In the genomic region with DNA sequence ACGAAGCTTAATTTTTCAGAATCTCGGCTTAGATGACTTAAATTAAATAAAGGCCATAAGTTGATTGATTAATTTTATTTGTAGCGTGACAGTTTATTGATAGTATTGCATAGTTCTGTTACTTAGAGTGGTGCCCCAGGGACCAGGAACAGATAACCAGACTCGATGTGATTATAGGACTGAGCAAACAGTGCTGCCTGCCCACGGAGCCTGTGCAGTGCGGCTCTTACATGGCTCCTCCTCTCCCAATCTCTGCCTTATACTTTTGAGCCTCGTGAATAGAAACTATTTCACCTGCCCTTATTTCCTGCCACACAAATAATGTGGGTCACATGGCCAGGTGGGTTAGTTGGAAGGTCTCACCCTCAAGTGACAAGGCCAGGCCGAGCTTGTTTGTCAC, we compare ENCODE assay signal across 21 mouse cellular contexts.
A peak's percentile ranks its signal among the peaks of the same experiment; 100 is the strongest.
DNase-seq lines count a peak whose midpoint lies in the region; ATAC-seq and TF ChIP-seq lines count a peak whose summit lies in the region.
"Had no signal": no experiment of that assay in that cellular context is flagged by ENCODE, and none has a peak within 500 bp of the region (broad histone marks: within the 10 kb centered on the region; RNA-seq: fewer than 3 reads in every experiment).

No protein-coding gene starts in this region.

- H3K4me2 ChIP-seq in intestine, embryonic 15.5 days (replicated peaks), result no peak overlapping the region
- no peak overlapping the region for H3K4me2 ChIP-seq in intestine, embryonic 16.5 days (ENCODE audit: low read depth, low read length)
- no peak overlapping the region for H3K4me2 ChIP-seq in stomach, embryonic 14.5 days (replicated peaks; ENCODE audit: low read depth, low read length)
- no peak overlapping the region for H3K4me2 ChIP-seq in stomach, embryonic 15.5 days
- H3K4me2 ChIP-seq in stomach, postnatal 0 days (replicated peaks; ENCODE audit: low read depth), result no peak overlapping the region

- intact Hi-C loops in gastrocnemius, postnatal 36 days (cut with DNase I), result no loop called here

- TF ChIP-seq CTCF in stomach, postnatal 0 days (IDR thresholded peaks at IDR 0.05; ENCODE audit: low read depth), result no peak

- DNase-seq in stomach, postnatal 0 days (ENCODE audit: low spot score), result peak; percentile 35
- DNase-seq in cerebellum, postnatal 4 days (ENCODE audit: low spot score in 2 of 2), result no peak
- DNase-seq in embryo, embryonic 10 days (ENCODE audit: low spot score), result no peak
- no peak for DNase-seq in gastrocnemius, postnatal 36 days
- DNase-seq: adrenal gland, adult 2 months; adrenal gland, adult 8-10 months; adrenal gland, postnatal 10 days; adrenal gland, postnatal 14 days; adrenal gland, postnatal 25 days; adrenal gland, postnatal 36 days; B cell, adult 2 months; cerebellum, adult 11 months; cerebellum, adult 11-12 months had no signal

- H3K27ac ChIP-seq in intestine, embryonic 15.5 days, result no peak overlapping the region
- no peak overlapping the region for H3K27ac ChIP-seq in intestine, embryonic 16.5 days (ENCODE audit: low read length)
- H3K27ac ChIP-seq in stomach, embryonic 14.5 days (ENCODE audit: low read length), result no peak overlapping the region
- H3K27ac ChIP-seq in stomach, embryonic 15.5 days, result no peak overlapping the region
- H3K27ac ChIP-seq in stomach, postnatal 0 days (replicated peaks), result no peak overlapping the region; the same call in 1 of the 2 replicates

- H3K9me3 ChIP-seq in intestine, embryonic 15.5 days, result no peaks in the 10 kb centered on the region
- H3K9me3 ChIP-seq in intestine, embryonic 16.5 days (ENCODE audit: control insufficient read depth, low read length), result no peaks in the 10 kb centered on the region
- no peaks in the 10 kb centered on the region for H3K9me3 ChIP-seq in stomach, embryonic 14.5 days (ENCODE audit: control insufficient read depth, low read depth, low read length)
- no peaks in the 10 kb centered on the region for H3K9me3 ChIP-seq in stomach, embryonic 15.5 days
- no peaks in the 10 kb centered on the region for H3K9me3 ChIP-seq in stomach, postnatal 0 days (ENCODE audit: control insufficient read depth, low read length)

- no peak overlapping the region for H3K9ac ChIP-seq in intestine, embryonic 15.5 days
- no peak overlapping the region for H3K9ac ChIP-seq in intestine, embryonic 16.5 days (ENCODE audit: low read depth, low read length)
- H3K9ac ChIP-seq in stomach, embryonic 14.5 days (replicated peaks; ENCODE audit: low read depth, low read length), result no peak overlapping the region
- no peak overlapping the region for H3K9ac ChIP-seq in stomach, embryonic 15.5 days
- H3K9ac ChIP-seq in stomach, postnatal 0 days (ENCODE audit: low read length), result no peak overlapping the region

- no peak for TF ChIP-seq EP300 in stomach, postnatal 0 days (optimal IDR thresholded peaks at IDR 0.05)

- 0 out of 2 replicates have a peak, but pooled peaks have one; percentile 47 for ATAC-seq in intestine, embryonic 15.5 days
- ATAC-seq in intestine, embryonic 16.5 days, result no peak
- peak; percentile 61; the same call in 1 of the 2 replicates for ATAC-seq in stomach, embryonic 14.5 days (ENCODE audit: insufficient number of reproducible peaks, insufficient read depth, low FRiP score, low read depth)
- ATAC-seq in stomach, embryonic 15.5 days (ENCODE audit: insufficient read depth, low FRiP score, low read depth), result peak; percentile 39; the same call in 1 of the 2 replicates
- peak; percentile 61; the same call in 1 of the 2 replicates for ATAC-seq in stomach, postnatal 0 days (ENCODE audit: low FRiP score, low TSS enrichment)
- ATAC-seq: activated CD4-positive, CD25-positive, alpha-beta regulatory T cell, adult 4 months; CD4-positive, CD25-positive, alpha-beta regulatory T cell, adult 4 months; Patski had no signal

- H3K4me3 ChIP-seq in intestine, embryonic 15.5 days (replicated peaks), result no peak overlapping the region
- no peak overlapping the region for H3K4me3 ChIP-seq in intestine, embryonic 16.5 days (ENCODE audit: low read length)
- no peak overlapping the region for H3K4me3 ChIP-seq in stomach, embryonic 14.5 days (ENCODE audit: low read depth, low read length)
- no peak overlapping the region for H3K4me3 ChIP-seq in stomach, embryonic 15.5 days (replicated peaks)
- H3K4me3 ChIP-seq in stomach, postnatal 0 days (ENCODE audit: low read depth, low read length), result no peak overlapping the region

- no peaks in the 10 kb centered on the region for H3K4me1 ChIP-seq in intestine, embryonic 15.5 days (replicated peaks)
- H3K4me1 ChIP-seq in intestine, embryonic 16.5 days (ENCODE audit: control insufficient read depth, insufficient read depth, low read length), result no peaks in the 10 kb centered on the region
- H3K4me1 ChIP-seq in stomach, embryonic 14.5 days (ENCODE audit: control insufficient read depth, insufficient read depth, low read length), result no peaks in the 10 kb centered on the region
- H3K4me1 ChIP-seq in stomach, embryonic 15.5 days, result no peaks in the 10 kb centered on the region
- no peaks in the 10 kb centered on the region for H3K4me1 ChIP-seq in stomach, postnatal 0 days (replicated peaks; ENCODE audit: control insufficient read depth, insufficient read depth)

- H3K36me3 ChIP-seq in intestine, embryonic 15.5 days, result no peaks in the 10 kb centered on the region
- H3K36me3 ChIP-seq in intestine, embryonic 16.5 days (ENCODE audit: control insufficient read depth, insufficient read depth, low read length), result no peaks in the 10 kb centered on the region
- no peaks in the 10 kb centered on the region for H3K36me3 ChIP-seq in stomach, embryonic 14.5 days (ENCODE audit: control insufficient read depth, insufficient read depth, low read length)
- H3K36me3 ChIP-seq in stomach, embryonic 15.5 days, result no peaks in the 10 kb centered on the region
- H3K36me3 ChIP-seq in stomach, postnatal 0 days (ENCODE audit: control insufficient read depth, insufficient read depth, low read length), result no peaks in the 10 kb centered on the region

- 55% methylated on average over 8 of the region's 8 CpGs for WGBS in intestine, embryonic 15.5 days
- 65% methylated on average over 8 of the region's 8 CpGs for WGBS in intestine, embryonic 16.5 days
- WGBS in stomach, embryonic 14.5 days, result 58% methylated on average over 8 of the region's 8 CpGs
- 56% methylated on average over 8 of the region's 8 CpGs for WGBS in stomach, embryonic 15.5 days
- 57% methylated on average over 8 of the region's 8 CpGs for WGBS in stomach, postnatal 0 days

- H3K27me3 ChIP-seq in intestine, embryonic 15.5 days (replicated peaks), result no peaks in the 10 kb centered on the region
- H3K27me3 ChIP-seq in intestine, embryonic 16.5 days (replicated peaks; ENCODE audit: control insufficient read depth, insufficient read depth, low read length), result no peaks in the 10 kb centered on the region
- no peaks in the 10 kb centered on the region for H3K27me3 ChIP-seq in stomach, embryonic 14.5 days (ENCODE audit: control insufficient read depth, insufficient read depth, low read length)
- no peaks in the 10 kb centered on the region for H3K27me3 ChIP-seq in stomach, embryonic 15.5 days (replicated peaks)
- H3K27me3 ChIP-seq in stomach, postnatal 0 days (ENCODE audit: control insufficient read depth, insufficient read depth, low read length), result no peaks in the 10 kb centered on the region
- H3K27me3 ChIP-seq: CH12.LX, Patski had no signal
